Mouse (Mus musculus) cerebellum, adult 2 months (tissue): ENCODE results near the gene Nedd8. TPM values are rescaled to one million over a fixed set of nuclear protein-coding genes. Genes with fewer than 3 reads are reported as not detected.

Source experiments
- DNase-seq, 2 experiments: peaks; one replicate each; pipeline ENCODE4 v3.0.0; 2021
- H3K27ac ChIP-seq: fragments of 200-500 bp; 2 replicates; pipeline ENCODE4 v1.5.1; 2012; ENCODE audit warnings: low read length, control low read depth, inconsistent platforms; ENCODE audit not compliant: insufficient read depth
- H3K27me3 ChIP-seq: fragments of 200-500 bp; 2 replicates; pipeline ENCODE4 v1.6.1; 2012; ENCODE audit warnings: inconsistent platforms, mild to moderate bottlenecking, low read length, moderate library complexity; ENCODE audit not compliant: control insufficient read depth, insufficient read depth
- H3K4me1 ChIP-seq: fragments of 200-500 bp; 2 replicates; pipeline ENCODE4 v1.6.1; 2011; ENCODE audit warnings: low read length; ENCODE audit not compliant: control insufficient read depth, insufficient read depth
- H3K4me3 ChIP-seq: fragments of 200-500 bp; replicated peaks from 2 replicates; pipeline ENCODE3; 2011; ENCODE audit warnings: mild to moderate bottlenecking, low read depth, low read length, control low read depth; ENCODE audit not compliant: insufficient read depth
- CTCF ChIP-seq: fragments of 200-500 bp; IDR thresholded peaks from 2 replicates; pipeline ENCODE4 v1.5.1; 2011; ENCODE audit warnings: low read depth, mild to moderate bottlenecking, control low read depth, low read length, moderate library complexity, borderline replicate concordance; ENCODE audit not compliant: insufficient read depth
- POLR2A ChIP-seq: fragments of 200-500 bp; IDR thresholded peaks from 2 replicates; pipeline ENCODE4 v1.6.1; 2011; ENCODE audit warnings: low read length, control low read depth, borderline replicate concordance; ENCODE audit not compliant: insufficient read depth
- WGBS: fragments of 180-500 bp; shearing (Covaris S2); methylation state at CpG from one replicate; pipeline ENCODE4 v1.1.7; 2018; 5-methylcytosine and 5-hydroxymethylcytosine counted together
- polyA plus RNA-seq: library from polyadenylated mRNA; depleted of rRNA; stranded (reverse); fragments of >200 nt; gene quantifications from 2 replicates; pipeline ENCODE4 v1.2.3, GENCODE M21; 2012

Nedd8 gene
- polyA plus RNA-seq, 1 experiment, result 434 TPM

GRCm38 (mm10) chr14:55641291-55641690 lies 30.6 kb downstream of the Nedd8 start:
- TF ChIP-seq POLR2A, result no peak
- TF ChIP-seq CTCF, result no peak
- 93% methylated on average over 13 of the region's 13 CpGs for WGBS
- Histone ChIP-seq H3K4me3 (no peak overlapping the region), H3K27ac (no peak overlapping the region), H3K4me1 (no peaks in the 10 kb centered on the region; the same call in 1 of the 2 replicates), H3K27me3 (no peaks in the 10 kb centered on the region)
- DNase-seq, result no peak

DNA sequence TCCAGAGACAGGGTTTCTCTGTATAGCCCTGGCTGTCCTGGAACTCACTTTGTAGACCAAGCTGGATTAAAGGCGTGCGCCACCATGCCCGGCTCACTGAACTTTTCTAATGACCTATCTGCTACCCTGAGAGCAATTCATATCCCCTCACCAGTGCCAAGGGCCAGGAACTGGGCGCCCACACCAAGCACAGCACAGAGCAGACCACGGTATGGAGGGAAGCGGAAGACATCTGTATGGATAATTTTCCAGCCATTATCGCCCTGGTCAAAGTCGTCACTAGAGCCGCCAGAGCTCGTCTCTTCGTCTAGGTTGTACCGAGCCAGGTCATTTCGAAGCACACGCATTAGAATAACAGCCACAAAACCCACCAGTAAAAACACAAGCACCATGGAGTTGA lies 31.1 kb downstream of the Nedd8 start:
- no peaks in the 10 kb centered on the region for H3K27me3 ChIP-seq
- no peak overlapping the region for H3K27ac ChIP-seq
- no peak overlapping the region for H3K4me3 ChIP-seq
- WGBS, result 95% methylated on average over 14 of the region's 14 CpGs
- TF ChIP-seq POLR2A (no peak), CTCF (no peak)
- DNase-seq, result no peak
- no peaks in the 10 kb centered on the region; the same call in 1 of the 2 replicates for H3K4me1 ChIP-seq

DNA sequence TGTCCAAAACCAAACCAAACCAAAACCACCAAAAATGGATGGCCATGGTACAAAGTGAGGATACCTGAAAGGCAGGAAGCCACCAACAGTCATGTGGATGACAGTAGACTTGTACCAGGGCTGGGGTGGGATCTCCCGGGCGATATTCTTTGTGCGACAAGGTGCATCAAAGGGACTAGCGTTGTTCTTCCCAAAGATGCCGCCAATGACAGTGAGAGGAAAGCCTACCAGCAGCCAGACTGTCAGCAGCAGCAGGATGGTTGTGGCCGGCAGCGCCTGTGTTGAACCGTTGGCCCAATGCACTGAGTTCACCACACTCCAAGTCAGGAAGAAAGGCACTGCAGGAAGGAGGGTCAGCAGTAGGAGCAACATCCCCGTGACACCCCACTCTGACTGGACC lies 34.1 kb downstream of the Nedd8 start, which contains the start of gene Gm49378:
Gene Gm49378, minus strand, starts transcription at position 101 of the 400 bp plus-strand sequence.
- 94% methylated on average over 9 of the region's 9 CpGs for WGBS
- no peak for DNase-seq
- Histone ChIP-seq H3K27me3 (no peaks in the 10 kb centered on the region), H3K27ac (no peak within 1 kb of the TSS), H3K4me3 (no peak within 1 kb of the TSS), H3K4me1 (peaks cover 7% of the 10 kb centered on the region)
- TF ChIP-seq POLR2A, result no peak
- TF ChIP-seq CTCF, result no peak

GRCm38 (mm10) chr14:55635523-55636007 lies 36.4 kb downstream of the Nedd8 start, which contains the start of gene Ipo4:
Gene Ipo4, minus strand, starts transcription at chr14:55635957.
- TF ChIP-seq CTCF (no peak), POLR2A (peak; percentile 60; the same call in 1 of the 2 replicates)
- WGBS, result 1% methylated on average over 33 of the region's 33 CpGs

GRCm38 (mm10) chr14:55634874-55635522 lies 36.9 kb downstream of the Nedd8 start:
- no peak for TF ChIP-seq POLR2A
- TF ChIP-seq CTCF, result no peak
- DNase-seq, result peak; percentile 68 to 70
- no peaks in the 10 kb centered on the region for H3K27me3 ChIP-seq
- WGBS, result under 1% methylated on average over 23 of the region's 23 CpGs
- H3K4me1 ChIP-seq, result peaks cover 7% of the 10 kb centered on the region
- H3K27ac ChIP-seq, result peak overlapping the region; percentile 44
- peak overlapping the region; percentile 66 for H3K4me3 ChIP-seq

More at GRCm38 (mm10) chr14:55635523-55636007, 36.4 kb downstream of the Nedd8 start, which contains the start of gene Ipo4:
- peak; percentile 84 to 88 for DNase-seq
- Histone ChIP-seq H3K27ac (peak within 1 kb of the TSS; percentile 44), H3K4me3 (peak within 1 kb of the TSS; percentile 66), H3K4me1 (peaks cover 7% of the 10 kb centered on the region), H3K27me3 (no peaks in the 10 kb centered on the region)

GRCm38 (mm10) chr14:55629312-55629711 lies 42.6 kb downstream of the Nedd8 start:
- no peak for DNase-seq
- no peaks in the 10 kb centered on the region for H3K27me3 ChIP-seq
- peak; percentile 64; the same call in 1 of the 2 replicates for TF ChIP-seq CTCF
- no peak for TF ChIP-seq POLR2A

GRCm38 (mm10) chr14:55628077-55628827 lies 43.7 kb downstream of the Nedd8 start:
- no peaks in the 10 kb centered on the region for H3K27me3 ChIP-seq
- TF ChIP-seq POLR2A, result no peak
- no peak for TF ChIP-seq CTCF
- WGBS, result 86% methylated on average over 27 of the region's 27 CpGs
- no peak for DNase-seq
- no peak overlapping the region for H3K27ac ChIP-seq
- H3K4me1 ChIP-seq, result no peaks in the 10 kb centered on the region
- no peak overlapping the region for H3K4me3 ChIP-seq

More at GRCm38 (mm10) chr14:55629312-55629711, 42.6 kb downstream of the Nedd8 start:
- 46% methylated on average over 5 of the region's 5 CpGs for WGBS
- H3K4me1 ChIP-seq, result peaks cover 5% of the 10 kb centered on the region
- no peak overlapping the region for H3K27ac ChIP-seq
- no peak overlapping the region for H3K4me3 ChIP-seq
